Mouse (Mus musculus) kidney, embryonic 14.5 days (tissue): Measurements from ENCODE around the gene Cldn2. TPM values are rescaled to one million over a fixed set of nuclear protein-coding genes. Genes with fewer than 3 reads are reported as not detected.

Experiments used
- polyA plus RNA-seq: library from polyadenylated mRNA; unstranded; fragments of >200 nt; fragmentation: Nextera tagmentation; extraction: Ambion mirVana; gene quantifications from 2 replicates; pipeline ENCODE4 v1.2.1, GENCODE M21; 2014

The Cldn2 gene
- polyA plus RNA-seq, 1 experiment from 2014 or later: 5.0 TPM

Other genes starting within 250 kb of the Cldn2 start
- gene Rnf128, start 237.5 kb upstream of the Cldn2 start, polyA plus RNA-seq: 27.7 and 31.3 TPM in 2 replicates
- gene Tbc1d8b, start 115.8 kb upstream of the Cldn2 start, polyA plus RNA-seq: 1.3 and 1.5 TPM in 2 replicates
- 0.34 TPM in 1 of 2 replicates, not detected in the other for gene Gm15013, start 86.3 kb upstream of the Cldn2 start, polyA plus RNA-seq
- gene Ripply1, start 18.5 kb upstream of the Cldn2 start, polyA plus RNA-seq: not detected in 2 replicates
- gene Morc4, start 70.8 kb downstream of the Cldn2 start, polyA plus RNA-seq: 8.8 and 10.8 TPM in 2 replicates
- 4.1 and 8.9 TPM in 2 replicates for gene Rbm41, start 197.8 kb downstream of the Cldn2 start, polyA plus RNA-seq